In genomic region chr1:106462595-106462994, GRCm38 (mm10) we compare ENCODE assay signal across 20 mouse cellular contexts.
"Had no signal": no experiment of that assay in that cellular context is flagged by ENCODE, and none has a peak within 500 bp of the region (broad histone marks: within the 10 kb centered on the region; RNA-seq: fewer than 3 reads in every experiment).

No protein-coding gene starts in this region.

- H3K36me3 ChIP-seq: limb, embryonic 10.5 days; limb, embryonic 13.5 days; liver, embryonic 12.5 days; liver, embryonic 15.5 days; lung, embryonic 15.5 days; midbrain, embryonic 12.5 days; midbrain, embryonic 15.5 days; neural tube, embryonic 13.5 days; stomach, embryonic 15.5 days had no signal

- H3K27me3 ChIP-seq: limb, embryonic 13.5 days; liver, embryonic 12.5 days; liver, embryonic 15.5 days; lung, embryonic 15.5 days; midbrain, embryonic 12.5 days; midbrain, embryonic 15.5 days; neural tube, embryonic 13.5 days; stomach, embryonic 15.5 days had no signal

- H3K9ac ChIP-seq: limb, embryonic 13.5 days; liver, embryonic 12.5 days; liver, embryonic 15.5 days; lung, embryonic 15.5 days; midbrain, embryonic 12.5 days; midbrain, embryonic 15.5 days; neural tube, embryonic 13.5 days; stomach, embryonic 15.5 days had no signal

- H3K9me3 ChIP-seq: limb, embryonic 10.5 days; limb, embryonic 13.5 days; liver, embryonic 12.5 days; liver, embryonic 15.5 days; lung, embryonic 15.5 days; midbrain, embryonic 12.5 days; midbrain, embryonic 15.5 days; neural tube, embryonic 13.5 days; stomach, embryonic 15.5 days had no signal

- H3K4me3 ChIP-seq: limb, embryonic 10.5 days; limb, embryonic 13.5 days; liver, embryonic 12.5 days; liver, embryonic 15.5 days; lung, embryonic 15.5 days; midbrain, embryonic 12.5 days; midbrain, embryonic 15.5 days; neural tube, embryonic 13.5 days; stomach, embryonic 15.5 days had no signal

- DNase-seq: kidney, adult 9 months; kidney, postnatal 14 days; kidney, postnatal 4 days; liver; lung, adult 18-20 months; lung, postnatal 10 days; lung, postnatal 4 days; retina, postnatal 1 day; right cerebral cortex, postnatal 25 days; spleen, adult 18-20 months; thymus, postnatal 25 days had no signal

- H3K27ac ChIP-seq: limb, embryonic 10.5 days; limb, embryonic 13.5 days; liver, embryonic 12.5 days; liver, embryonic 15.5 days; lung, embryonic 15.5 days; midbrain, embryonic 12.5 days; midbrain, embryonic 15.5 days; neural tube, embryonic 13.5 days; stomach, embryonic 15.5 days had no signal

- H3K4me1 ChIP-seq: limb, embryonic 10.5 days; limb, embryonic 13.5 days; liver, embryonic 12.5 days; liver, embryonic 15.5 days; lung, embryonic 15.5 days; stomach, embryonic 15.5 days had no signal
